Mouse (Mus musculus) ES-Bruce4 (cell line): ENCODE results near the gene Irf2bpl. TPM values are rescaled to one million over a fixed set of nuclear protein-coding genes. Genes with fewer than 3 reads are reported as not detected.

Source experiments
- H3K27ac ChIP-seq: 2 replicates; pipeline ENCODE4 v1.5.1; 2012; ENCODE audit warnings: low read length, inconsistent platforms; ENCODE audit not compliant: insufficient read depth
- H3K27me3 ChIP-seq: 2 replicates; pipeline ENCODE4 v1.6.1; 2012; ENCODE audit warnings: mild to moderate bottlenecking, low read length, inconsistent platforms; ENCODE audit not compliant: control insufficient read depth, poor library complexity, insufficient read depth, severe bottlenecking
- H3K36me3 ChIP-seq: 2 replicates; pipeline ENCODE4 v1.6.1; 2012; ENCODE audit warnings: inconsistent platforms, mild to moderate bottlenecking, low read length, moderate library complexity; ENCODE audit not compliant: control insufficient read depth, poor library complexity, insufficient read depth, severe bottlenecking
- H3K4me1 ChIP-seq: one replicate; pipeline ENCODE4 v1.8.1; 2011; ENCODE audit warnings: low read length; ENCODE audit not compliant: control insufficient read depth, insufficient read depth
- H3K4me3 ChIP-seq: 2 replicates; pipeline ENCODE4 v1.5.1; 2011; ENCODE audit warnings: low read depth, mild to moderate bottlenecking, low read length
- H3K9ac ChIP-seq: 2 replicates; pipeline ENCODE4 v1.6.1; 2012; ENCODE audit warnings: low read depth, mild to moderate bottlenecking, inconsistent platforms; ENCODE audit not compliant: poor library complexity, severe bottlenecking
- H3K9me3 ChIP-seq: replicated peaks from 2 replicates; pipeline ENCODE4 v1.6.1; 2012; ENCODE audit warnings: mild to moderate bottlenecking, low read length, inconsistent platforms; ENCODE audit not compliant: control insufficient read depth, poor library complexity, insufficient read depth, severe bottlenecking
- CTCF ChIP-seq: IDR thresholded peaks from one replicate; pipeline ENCODE4 v1.8.1; 2011; ENCODE audit warnings: low read depth, low read length
- EP300 ChIP-seq: IDR thresholded peaks from 2 replicates; pipeline ENCODE4 v1.6.1; 2011; ENCODE audit warnings: low read depth, low read length; ENCODE audit not compliant: insufficient read depth
- POLR2A ChIP-seq: IDR thresholded peaks from one replicate; pipeline ENCODE4 v1.8.1; 2011; ENCODE audit warnings: low read length; ENCODE audit not compliant: insufficient read depth
- polyA plus RNA-seq: library from polyadenylated mRNA; stranded (reverse); fragments of >200 nt; gene quantifications from 2 replicates; pipeline ENCODE4 v1.2.4, GENCODE M21; 2011; ENCODE audit warnings: low read depth; ENCODE audit not compliant: missing spikeins, insufficient read depth, insufficient read length

The Irf2bpl gene
- polyA plus RNA-seq, 1 experiment = 37.9 TPM

- H3K4me1 ChIP-seq = peaks cover 7% of the 10 kb centered on the region
Measured at GRCm38 (mm10) chr12:86880090-86880723, 4.4 kb downstream of the Irf2bpl start.

GRCm38 (mm10) chr12:86879446-86880085 lies 5.0 kb downstream of the Irf2bpl start:
- peak overlapping the region; percentile 81 for H3K27ac ChIP-seq
- no peak for TF ChIP-seq CTCF
- no peak for TF ChIP-seq POLR2A
- no peak for TF ChIP-seq EP300
- peaks cover 7% of the 10 kb centered on the region for H3K4me1 ChIP-seq
- no peak overlapping the region for H3K9ac ChIP-seq
- no peaks in the 10 kb centered on the region for H3K9me3 ChIP-seq
- H3K27me3 ChIP-seq = no peaks in the 10 kb centered on the region
- peaks cover 18% of the 10 kb centered on the region for H3K36me3 ChIP-seq
- no peak overlapping the region for H3K4me3 ChIP-seq

More at GRCm38 (mm10) chr12:86880090-86880723, 4.4 kb downstream of the Irf2bpl start:
- H3K9ac ChIP-seq = no peak overlapping the region
- no peak overlapping the region for H3K4me3 ChIP-seq
- no peak for TF ChIP-seq CTCF
- no peak for TF ChIP-seq POLR2A
- no peak for TF ChIP-seq EP300
- peaks cover 18% of the 10 kb centered on the region for H3K36me3 ChIP-seq
- H3K9me3 ChIP-seq = no peaks in the 10 kb centered on the region
- H3K27ac ChIP-seq = peak overlapping the region; percentile 81; the same call in 1 of the 2 replicates
- H3K27me3 ChIP-seq = no peaks in the 10 kb centered on the region

- Histone ChIP-seq H3K27me3 (no peaks in the 10 kb centered on the region), H3K27ac (peak overlapping the region; percentile 81), H3K36me3 (peaks cover 18% of the 10 kb centered on the region), H3K4me1 (peaks cover 7% of the 10 kb centered on the region), H3K4me3 (no peak overlapping the region), H3K9ac (no peak overlapping the region; the same call in 1 of the 2 replicates), H3K9me3 (no peaks in the 10 kb centered on the region)
- no peak for TF ChIP-seq CTCF
- no peak for TF ChIP-seq POLR2A
- no peak for TF ChIP-seq EP300
Measured at GRCm38 (mm10) chr12:86878426-86879353, 5.9 kb downstream of the Irf2bpl start.

- Histone ChIP-seq H3K27ac (peak overlapping the region; percentile 37; the same call in 1 of the 2 replicates), H3K4me3 (no peak overlapping the region), H3K4me1 (peaks cover 13% of the 10 kb centered on the region), H3K9me3 (no peaks in the 10 kb centered on the region), H3K9ac (no peak overlapping the region), H3K27me3 (no peaks in the 10 kb centered on the region), H3K36me3 (peaks cover 7% of the 10 kb centered on the region)
- TF ChIP-seq EP300 (no peak), CTCF (no peak), POLR2A (no peak)
Measured at GRCm38 (mm10) chr12:86876981-86877380, 7.6 kb downstream of the Irf2bpl start.

GRCm38 (mm10) chr12:86876116-86876515 lies 8.5 kb downstream of the Irf2bpl start:
- no peak overlapping the region for H3K27ac ChIP-seq
- H3K36me3 ChIP-seq = 0 out of 2 replicates have a peak, but pooled peaks cover 3% of the 10 kb centered on the region
- H3K9me3 ChIP-seq = no peaks in the 10 kb centered on the region
- H3K27me3 ChIP-seq = no peaks in the 10 kb centered on the region
- no peak for TF ChIP-seq CTCF
- TF ChIP-seq EP300 = 0 out of 2 replicates have a peak, but pooled peaks have one; percentile 12
- no peak overlapping the region for H3K9ac ChIP-seq
- H3K4me1 ChIP-seq = peaks cover 17% of the 10 kb centered on the region
- no peak overlapping the region for H3K4me3 ChIP-seq
